Mouse (Mus musculus): Measurements from ENCODE around the gene Ccl27b.
"Not testable (repeated sequence)": the region's sequence is repeated elsewhere in the genome, so short reads cannot be mapped to it uniquely, and the experiment has no call there.

Ccl27b gene

DNA sequence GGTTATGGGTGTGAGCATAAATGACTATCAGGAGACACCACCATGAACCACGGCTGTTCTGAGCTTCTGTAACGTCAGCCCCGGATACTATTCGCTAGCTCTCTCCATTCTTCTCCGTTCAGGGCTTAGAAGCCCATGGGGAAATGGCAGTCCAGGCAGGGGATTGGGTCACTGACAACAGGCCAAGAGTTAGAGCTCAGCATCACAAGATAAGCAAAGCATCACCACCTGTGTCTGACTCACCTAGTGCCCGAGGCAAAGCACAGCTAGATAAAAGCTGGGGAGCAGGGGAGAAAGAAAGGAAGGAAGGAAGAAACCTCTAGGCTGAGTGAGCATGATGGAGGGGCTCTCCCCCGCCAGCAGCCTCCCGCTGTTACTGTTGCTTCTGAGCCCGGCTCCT, at the start of gene Ccl27b:
Gene Ccl27b, plus strand, starts transcription at position 301 of the 400 bp plus-strand sequence.
- DNase-seq (ENCODE audit: low spot score): not testable (repeated sequence)

- DNase-seq (ENCODE audit: low spot score): not testable (repeated sequence)
Observed at GRCm38 (mm10) chr4:42611895-42612294, 43.2 kb upstream of the Ccl27b start, which contains the start of gene Gm10591. Gene Gm10591, plus strand, starts transcription at chr4:42612195.

DNA sequence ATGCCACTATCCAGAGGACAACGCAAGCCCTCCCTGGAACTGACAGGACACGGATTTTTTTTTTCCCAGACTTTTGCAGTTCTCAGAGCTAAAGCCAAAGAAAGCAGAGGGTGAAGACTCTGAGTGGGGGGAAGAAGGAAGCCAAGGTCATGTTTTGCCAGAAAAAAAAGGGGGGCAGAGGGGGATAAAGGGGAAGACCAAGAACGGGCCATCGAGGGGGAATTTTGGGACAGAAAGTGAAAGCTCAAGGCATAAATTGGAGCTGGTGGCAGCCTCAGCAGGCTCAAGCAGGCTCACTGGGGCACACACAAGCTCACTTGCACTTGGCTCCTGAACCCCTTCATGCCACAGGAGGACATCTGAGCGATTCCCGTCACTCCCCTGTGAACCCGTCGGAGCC, 25.6 kb upstream of the Ccl27b start, which contains the start of gene Gm2564:
Gene Gm2564, plus strand, starts transcription at position 301 of the 400 bp plus-strand sequence.
- DNase-seq (ENCODE audit: low spot score): not testable (repeated sequence)

DNA sequence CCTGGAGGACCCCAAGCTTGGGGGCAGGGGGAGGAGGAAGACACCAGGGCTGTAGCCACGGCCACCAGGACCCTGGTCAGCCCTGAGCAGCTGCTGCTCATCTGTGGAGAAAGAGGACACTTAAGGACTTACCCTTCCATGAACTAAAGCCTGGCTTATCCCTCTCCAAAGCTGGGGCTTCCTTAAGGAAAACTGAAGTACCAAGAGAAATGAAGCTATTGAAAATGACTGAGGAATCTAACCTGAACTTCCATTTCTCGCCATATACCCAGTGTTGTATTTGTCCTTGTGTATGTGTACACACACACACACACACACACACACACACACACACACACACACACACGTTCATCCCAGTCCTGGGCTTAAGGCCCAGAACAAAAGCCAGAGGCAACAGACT, 6.7 kb downstream of the Ccl27b start, which contains the start of gene Il11ra2:
Gene Il11ra2, minus strand, starts transcription at position 101 of the 400 bp plus-strand sequence.
- not testable (repeated sequence) for DNase-seq (ENCODE audit: low spot score)

DNA sequence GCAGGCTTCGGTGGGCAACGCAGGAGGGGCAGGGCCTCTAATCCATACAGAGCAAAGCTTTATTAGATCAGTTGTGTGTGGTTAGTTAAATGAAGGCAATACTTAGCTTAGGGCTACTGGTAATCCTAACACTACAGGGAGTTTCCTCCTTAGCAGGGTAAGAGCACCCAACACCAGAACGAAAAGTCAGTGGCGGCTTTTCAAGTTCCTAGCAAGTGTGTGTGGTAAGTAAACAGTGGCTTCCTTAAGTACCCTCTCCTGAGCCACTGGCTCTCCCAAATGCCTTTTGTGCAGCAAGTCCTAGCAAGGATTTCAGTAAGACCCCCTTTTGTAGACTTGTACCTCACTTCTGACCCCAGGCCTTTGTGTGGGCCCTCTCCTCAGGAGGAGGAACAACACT, 20.4 kb downstream of the Ccl27b start:
- DNase-seq (ENCODE audit: low spot score): not testable (repeated sequence)

DNA sequence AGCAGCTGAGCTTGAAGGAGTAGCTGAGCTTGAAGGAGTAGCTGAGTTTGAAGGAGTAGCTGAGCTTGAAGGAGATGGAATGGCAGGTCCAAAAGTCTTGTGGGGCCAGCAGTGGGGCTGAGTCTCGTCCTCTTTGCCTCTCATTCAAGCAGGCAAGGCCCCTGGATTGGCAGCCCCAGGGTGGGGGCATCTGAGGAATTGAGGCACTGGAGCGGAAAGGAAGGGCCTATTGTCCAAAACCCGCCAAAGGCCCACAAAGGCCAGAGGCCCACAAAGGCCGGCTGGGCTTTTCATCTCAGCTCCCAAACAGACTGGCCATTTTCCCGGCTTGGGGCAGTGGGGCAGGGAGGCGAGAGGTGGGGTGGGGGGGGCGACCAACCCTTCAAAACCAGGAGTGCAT, 24.3 kb downstream of the Ccl27b start:
- not testable (repeated sequence) for DNase-seq (ENCODE audit: low spot score)

GRCm38 (mm10) chr4:42680374-42681356, 25.6 kb downstream of the Ccl27b start:
- not testable (repeated sequence) for DNase-seq (ENCODE audit: low spot score)

DNA sequence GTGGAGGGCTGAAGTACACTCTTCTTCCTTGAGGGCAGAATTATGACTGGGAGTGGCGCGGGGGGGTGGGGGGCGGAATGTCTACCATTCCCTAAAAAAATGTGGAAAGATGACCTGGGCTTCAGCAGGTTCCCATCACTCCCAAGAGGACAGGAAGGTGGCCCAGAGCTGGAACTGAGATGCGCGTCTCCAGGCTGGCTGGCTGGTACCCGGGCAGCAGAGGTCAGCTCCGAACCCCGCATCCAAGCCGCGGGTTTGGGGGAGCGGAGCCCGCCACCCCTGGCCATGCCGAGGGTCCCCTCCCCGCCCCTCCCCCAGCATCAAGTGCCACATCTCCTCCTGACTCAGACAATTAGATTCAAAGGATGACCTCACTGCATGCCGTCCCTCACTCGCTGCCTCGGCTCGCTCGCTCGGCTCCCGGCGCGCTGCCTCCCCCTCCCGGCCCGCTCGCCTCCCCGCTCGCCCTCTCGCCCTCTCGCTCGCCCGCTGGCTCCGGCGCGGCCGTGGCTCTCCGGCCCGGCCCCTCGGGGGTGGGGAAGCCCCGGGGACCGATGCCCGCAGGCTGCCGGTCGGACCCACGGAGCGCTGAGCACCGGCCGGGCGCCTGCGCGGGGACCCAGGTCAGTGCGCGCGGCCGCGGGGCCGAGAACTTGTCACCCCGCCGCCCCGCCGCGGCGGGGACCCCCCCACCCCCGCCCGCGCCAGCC, 26.6 kb downstream of the Ccl27b start:
- DNase-seq (ENCODE audit: low spot score): not testable (repeated sequence)

GRCm38 (mm10) chr4:42682183-42682524, 27.1 kb downstream of the Ccl27b start:
- not testable (repeated sequence) for DNase-seq (ENCODE audit: low spot score)
